Mouse (Mus musculus) midbrain, postnatal 0 days (tissue): ENCODE measurements around the gene Sp9. TPM values are rescaled to one million over a fixed set of nuclear protein-coding genes. Genes with fewer than 3 reads are reported as not detected.

ENCODE experiments used
- ATAC-seq: fragments of 200-750 bp; cut with Nextera tagmentation; 2 replicates; pipeline ENCODE4 v1.8.0; 2017; ENCODE audit warnings: moderate number of reproducible peaks, mild to moderate bottlenecking, moderate TSS enrichment, moderate library complexity; ENCODE audit not compliant: low FRiP score
- DNase-seq: peaks from one replicate; pipeline ENCODE4 v3.0.0-alpha.2; 2015; ENCODE audit warnings: low spot score
- H3K27ac ChIP-seq: fragments of 300-500 bp; sonication (generic); 2 replicates; pipeline ENCODE4 v1.5.1; 2014; ENCODE audit warnings: low read depth, mild to moderate bottlenecking, low read length, mixed read lengths
- H3K27me3 ChIP-seq: fragments of 300-500 bp; sonication (generic); 2 replicates; pipeline ENCODE4 v1.6.1; 2014; ENCODE audit warnings: low read length, control low read depth, mixed read lengths; ENCODE audit not compliant: insufficient read depth
- H3K36me3 ChIP-seq: fragments of 300-500 bp; sonication (generic); 2 replicates; pipeline ENCODE4 v1.6.1; 2014; ENCODE audit warnings: low read length, control low read depth, mixed read lengths; ENCODE audit not compliant: insufficient read depth
- H3K4me1 ChIP-seq: fragments of 300-500 bp; sonication (generic); 2 replicates; pipeline ENCODE4 v1.6.1; 2014; ENCODE audit warnings: mild to moderate bottlenecking, control low read depth, antibody characterized with exemption, low read length, mixed read lengths; ENCODE audit not compliant: insufficient read depth
- H3K4me2 ChIP-seq: fragments of 300-500 bp; sonication (generic); 2 replicates; pipeline ENCODE4 v1.6.1; 2014; ENCODE audit warnings: low read depth, mild to moderate bottlenecking, low read length, mixed read lengths; ENCODE audit not compliant: poor library complexity, severe bottlenecking
- H3K4me3 ChIP-seq: fragments of 300-500 bp; sonication (generic); 2 replicates; pipeline ENCODE4 v1.5.1; 2014; ENCODE audit warnings: low read depth, mild to moderate bottlenecking, low read length, moderate library complexity
- H3K9ac ChIP-seq: fragments of 300-500 bp; sonication (generic); replicated peaks from 2 replicates; pipeline ENCODE4 v1.6.1; 2014; ENCODE audit warnings: mild to moderate bottlenecking, low read length, moderate library complexity, mixed read lengths; ENCODE audit not compliant: poor library complexity, severe bottlenecking
- H3K9me3 ChIP-seq: fragments of 300-500 bp; sonication (generic); 2 replicates; pipeline ENCODE4 v1.6.1; 2016; ENCODE audit warnings: low read length, control low read depth
- CTCF ChIP-seq: IDR thresholded peaks from 2 replicates; pipeline ENCODE4 v1.5.1; 2016; ENCODE audit warnings: antibody characterized with exemption, mild to moderate bottlenecking
- WGBS: fragments of 180-500 bp; shearing (Covaris S2); extraction: QIAGEN DNeasy Blood & Tissue Kit; methylation state at CpG from one replicate; pipeline ENCODE4 v1.1.7; 2014; 5-methylcytosine and 5-hydroxymethylcytosine counted together
- polyA plus RNA-seq: library from polyadenylated mRNA; unstranded; fragments of >200 nt; fragmentation: Nextera tagmentation; extraction: Ambion mirVana; gene quantifications from 2 replicates; pipeline ENCODE4 v1.2.1, GENCODE M21; 2015
- total RNA-seq: library from RNA; depleted of rRNA; stranded (reverse); fragments of >200 nt; gene quantifications from 2 replicates; pipeline ENCODE4 v1.2.3, GENCODE M21; 2014

The Sp9 gene
- total and polyA plus RNA-seq, 2 experiments from 2014 or later: 2.0 to 2.3 TPM

GRCm38 (mm10) chr2:73312152-73313116, 40.7 kb downstream of the Sp9 start, which contains the start of the genes Scrn3 and Cir1:
TSS of gene Scrn3 (plus strand) at chr2:73312601.
TSS of gene Cir1 (minus strand) at chr2:73312701.
- TF ChIP-seq CTCF: no peak
- Histone ChIP-seq H3K27ac (peak within 1 kb of the TSS; percentile 39; the same call in 1 of the 2 replicates), H3K4me2 (peak within 1 kb of the TSS; percentile 87), H3K36me3 (peaks cover 6% of the 10 kb centered on the region), H3K4me3 (peak within 1 kb of the TSS; percentile 79), H3K9me3 (no peaks in the 10 kb centered on the region), H3K9ac (peak within 1 kb of the TSS; percentile 64), H3K27me3 (no peaks in the 10 kb centered on the region), H3K4me1 (no peaks in the 10 kb centered on the region)
- WGBS: 1% methylated on average over 64 of the region's 64 CpGs
- DNase-seq (peak; percentile 98), ATAC-seq (peak; percentile 97)

GRCm38 (mm10) chr2:73313117-73313501, 41.4 kb downstream of the Sp9 start:
- Histone ChIP-seq H3K27ac (no peak overlapping the region), H3K9me3 (no peaks in the 10 kb centered on the region), H3K27me3 (no peaks in the 10 kb centered on the region), H3K4me1 (no peaks in the 10 kb centered on the region), H3K4me2 (peak overlapping the region; percentile 42), H3K9ac (no peak overlapping the region), H3K36me3 (peaks cover 3% of the 10 kb centered on the region; the same call in 1 of the 2 replicates), H3K4me3 (peak overlapping the region; percentile 79)
- no peak for DNase-seq
- TF ChIP-seq CTCF: no peak
- 43% methylated on average over 14 of the region's 14 CpGs for WGBS
- peak; percentile 24; the same call in 1 of the 2 replicates for ATAC-seq

GRCm38 (mm10) chr2:73314311-73314710, 42.6 kb downstream of the Sp9 start:
- no peak overlapping the region for H3K4me3 ChIP-seq
- TF ChIP-seq CTCF: no peak
- WGBS: 92% methylated on average over 3 of the region's 3 CpGs
- no peaks in the 10 kb centered on the region for H3K9me3 ChIP-seq
- DNase-seq (no peak), ATAC-seq (no peak)
- H3K27me3 ChIP-seq: no peaks in the 10 kb centered on the region
- H3K27ac ChIP-seq: no peak overlapping the region
- no peak overlapping the region for H3K9ac ChIP-seq
- H3K36me3 ChIP-seq: peaks cover 2% of the 10 kb centered on the region; the same call in 1 of the 2 replicates
- no peak overlapping the region for H3K4me2 ChIP-seq
- no peaks in the 10 kb centered on the region for H3K4me1 ChIP-seq

GRCm38 (mm10) chr2:73317426-73317825, 45.7 kb downstream of the Sp9 start:
- ATAC-seq: no peak
- DNase-seq: no peak
- no peak overlapping the region for H3K4me3 ChIP-seq

GRCm38 (mm10) chr2:73319218-73319617, 47.5 kb downstream of the Sp9 start:
- Histone ChIP-seq H3K9me3 (no peaks in the 10 kb centered on the region), H3K27me3 (no peaks in the 10 kb centered on the region), H3K4me1 (no peaks in the 10 kb centered on the region), H3K9ac (no peak overlapping the region), H3K4me2 (no peak overlapping the region), H3K36me3 (no peaks in the 10 kb centered on the region), H3K27ac (no peak overlapping the region), H3K4me3 (no peak overlapping the region)
- ATAC-seq (no peak), DNase-seq (no peak)
- TF ChIP-seq CTCF: no peak
- WGBS: 88% methylated on average over 5 of the region's 5 CpGs

More at GRCm38 (mm10) chr2:73317426-73317825, 45.7 kb downstream of the Sp9 start:
- no peak overlapping the region for H3K4me2 ChIP-seq
- TF ChIP-seq CTCF: no peak
- no peaks in the 10 kb centered on the region for H3K9me3 ChIP-seq
- no peaks in the 10 kb centered on the region for H3K27me3 ChIP-seq
- no peak overlapping the region for H3K9ac ChIP-seq
- H3K4me1 ChIP-seq: no peaks in the 10 kb centered on the region
- H3K36me3 ChIP-seq: no peaks in the 10 kb centered on the region
- WGBS: 93% methylated on average over 9 of the region's 9 CpGs
- no peak overlapping the region for H3K27ac ChIP-seq

GRCm38 (mm10) chr2:73322991-73323390, 51.3 kb downstream of the Sp9 start:
- H3K9me3 ChIP-seq: no peaks in the 10 kb centered on the region
- 78% methylated on average over 12 of the region's 12 CpGs for WGBS
- ATAC-seq (no peak), DNase-seq (no peak)
- no peak overlapping the region for H3K27ac ChIP-seq
- no peak overlapping the region for H3K9ac ChIP-seq
- no peak for TF ChIP-seq CTCF
- H3K36me3 ChIP-seq: no peaks in the 10 kb centered on the region
- no peak overlapping the region for H3K4me3 ChIP-seq
- H3K4me1 ChIP-seq: no peaks in the 10 kb centered on the region
- no peak overlapping the region for H3K4me2 ChIP-seq
- no peaks in the 10 kb centered on the region for H3K27me3 ChIP-seq
